Mouse (Mus musculus): Measurements from ENCODE around the gene Abcb8.

GRCm38 (mm10) chr5:24365528-24365927 is 27.9 kb upstream of the Abcb8 start:
- no peak for TF ChIP-seq CTCF (IDR thresholded peaks at IDR 0.05; ENCODE audit: low read depth, low read length)
- TF ChIP-seq POLR2A (IDR thresholded peaks at IDR 0.05; ENCODE audit: borderline replicate concordance, low read depth, low read length) = no peak

Measured in bone marrow macrophage, adult 2 months (primary cell).